Mouse (Mus musculus): ENCODE data around the gene Actl7a. TPM values are rescaled to one million over a fixed set of nuclear protein-coding genes. Genes with fewer than 3 reads are reported as not detected.

Gene Actl7a
- total RNA-seq, 2 experiments from 2014 or later = not detected

- DNase-seq (ENCODE audit: low spot score in 2 of 2) = no peak
- intact Hi-C loops (cut with DNase I) = no loop called here
Observed at GRCm38 (mm10) chr4:56756021-56756420, 12.8 kb downstream of the Actl7a start.

DNA sequence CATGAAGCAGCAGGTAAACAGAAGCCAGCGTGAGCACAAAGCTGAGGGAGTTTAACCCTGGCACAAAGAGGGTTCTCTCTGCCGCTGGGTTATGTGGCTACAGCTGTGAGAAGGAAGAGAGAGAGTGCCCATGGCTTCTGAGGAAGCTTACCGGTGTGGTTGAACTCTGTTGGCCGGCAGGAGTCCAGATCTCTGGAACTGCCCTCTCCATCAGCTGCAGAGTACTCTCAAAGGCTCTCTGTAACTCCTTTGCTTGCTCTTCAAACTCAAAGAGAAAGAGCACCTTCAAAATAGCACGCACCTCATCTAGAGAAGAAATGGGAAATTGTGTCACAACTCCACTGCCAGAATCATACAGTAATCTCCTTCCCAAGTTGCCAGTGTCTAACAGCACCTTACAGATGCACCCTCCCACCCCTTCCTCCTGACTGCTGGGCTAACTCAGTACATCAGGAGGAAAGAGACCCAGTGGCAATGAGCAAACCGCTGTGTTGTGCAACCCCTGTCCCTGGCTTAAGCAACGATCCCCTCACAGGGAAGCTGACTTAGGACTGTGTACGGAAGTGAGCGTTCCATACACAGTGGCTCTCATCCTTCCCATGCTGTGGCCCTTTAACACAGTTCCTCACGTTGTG lies 13.9 kb downstream of the Actl7a start:
- intact Hi-C loops (cut with DNase I) = no loop called here
- no peak for DNase-seq (ENCODE audit: low spot score in 2 of 2)

DNA sequence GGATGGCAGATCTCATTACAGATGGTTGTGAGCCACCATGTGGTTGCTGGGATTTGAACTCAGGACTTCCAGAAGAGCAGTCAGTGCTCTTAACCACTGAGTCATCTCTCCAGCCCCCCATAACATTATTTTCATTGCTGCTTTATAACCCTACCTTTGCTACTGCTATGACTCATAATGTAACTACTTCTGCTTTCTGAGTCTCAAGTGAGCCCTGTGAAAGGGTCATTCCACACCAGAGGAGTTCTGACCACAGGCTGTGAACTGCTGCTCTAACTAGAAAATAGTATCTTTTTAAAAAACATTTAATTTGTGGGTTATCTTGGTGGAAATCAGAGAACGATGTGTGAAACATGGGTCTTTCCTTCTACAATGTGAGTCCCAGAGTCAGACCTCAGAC lies 14.5 kb downstream of the Actl7a start:
- no peak for DNase-seq (ENCODE audit: low spot score in 2 of 2)
- intact Hi-C loops (cut with DNase I) = no loop called here

DNA sequence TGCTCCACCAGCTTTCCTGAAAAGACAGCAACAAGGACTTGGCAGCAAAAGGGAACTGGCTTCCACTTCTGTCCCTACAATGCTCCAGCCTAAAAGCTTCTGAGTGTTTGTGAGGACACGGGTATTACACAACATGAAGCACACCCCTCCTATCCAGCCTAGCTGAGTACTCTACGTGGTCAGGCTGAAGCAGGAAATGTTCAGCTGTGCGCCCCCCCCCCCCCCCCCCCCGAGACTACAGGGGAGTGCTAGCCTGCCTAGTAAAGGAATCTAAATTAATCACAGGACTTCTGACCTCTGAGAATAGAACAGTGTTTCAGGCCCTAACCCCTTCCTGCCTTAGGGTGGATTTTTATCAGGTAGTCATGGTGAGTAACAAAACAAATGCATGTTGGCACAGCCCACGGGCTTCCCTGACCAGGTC lies 24.7 kb downstream of the Actl7a start:
- intact Hi-C loops (cut with DNase I) = no loop called here
- DNase-seq (ENCODE audit: low spot score in 2 of 2) = peak in 1 of 2 experiments; percentile 24

DNA sequence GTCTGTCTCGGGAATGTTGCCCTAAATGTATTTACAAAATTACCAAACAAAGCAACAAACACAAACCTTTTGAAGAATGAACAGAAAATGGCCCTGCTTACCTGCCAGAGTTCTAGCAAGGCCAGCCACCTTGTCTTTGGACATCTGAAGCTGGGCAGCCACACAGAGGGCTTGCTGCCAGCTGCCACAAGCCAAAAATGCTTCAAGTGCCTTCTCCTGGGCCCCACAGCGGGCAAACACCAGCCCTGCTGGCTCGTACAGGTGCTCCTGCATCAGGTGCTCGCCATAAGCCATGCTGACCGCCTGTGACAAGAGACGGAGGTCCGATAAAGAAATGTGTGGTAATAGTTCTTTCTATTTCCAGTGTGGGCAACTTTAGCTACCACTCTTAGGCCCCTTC lies 25.7 kb downstream of the Actl7a start:
- intact Hi-C loops (cut with DNase I) = no loop called here

GRCm38 (mm10) chr4:56771065-56771464 lies 27.9 kb downstream of the Actl7a start:
- no peak for DNase-seq (ENCODE audit: low spot score in 2 of 2)
- intact Hi-C loops (cut with DNase I) = no loop called here

More for the DNA sequence above, 25.7 kb downstream of the Actl7a start:
- DNase-seq (ENCODE audit: low spot score in 2 of 2) = no peak

DNA sequence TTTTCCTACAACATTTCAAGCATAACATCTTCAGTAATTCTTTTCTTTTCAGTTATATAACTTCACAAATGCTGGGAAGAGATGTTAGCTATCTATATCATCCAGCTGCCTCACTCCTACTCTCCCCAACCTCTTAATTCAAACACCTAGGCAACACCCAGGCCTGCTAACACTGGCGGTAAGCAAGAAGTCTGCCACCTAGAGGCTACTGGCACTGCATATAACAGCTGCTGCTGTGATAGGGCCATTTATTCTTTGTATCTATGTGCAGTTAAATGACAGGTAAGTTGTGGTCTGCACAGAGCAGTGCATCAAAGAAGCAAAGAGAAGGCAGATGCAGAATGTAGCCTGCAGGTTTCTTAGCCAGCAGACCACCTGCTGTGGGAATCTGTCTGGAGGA lies 48.2 kb downstream of the Actl7a start:
- intact Hi-C loops (cut with DNase I) = no loop called here
- no peak for DNase-seq (ENCODE audit: low spot score in 2 of 2)

Other genes with a start within 250 kb of the Actl7a start
- gene Gm26657, start 3.3 kb upstream of the Actl7a start, total RNA-seq (2021) = not detected
- gene Actl7b, start 2.0 kb upstream of the Actl7a start, total RNA-seq (2021) = under 1 TPM in 1 of 2 experiments, not detected in 1; 0.36 TPM
- gene Elp1, start 58.9 kb downstream of the Actl7a start, total RNA-seq (2021) = 10 to 100 TPM; 62.5 to 63.2 TPM
- gene Fam206a, start 58.9 kb downstream of the Actl7a start, total RNA-seq (2021) = 10 to 100 TPM; 16.8 to 20.1 TPM
- gene Ctnnal1, start 121.8 kb downstream of the Actl7a start, total RNA-seq (2021) = 10 to 100 TPM; 14.4 to 23.7 TPM
- gene Tmem245, start 204.0 kb downstream of the Actl7a start, total RNA-seq (2021) = 10 to 100 TPM; 39.5 to 42.0 TPM
- 100 to 1,000 TPM; 194 to 206 TPM for gene Frrs1l, start 247.0 kb downstream of the Actl7a start, total RNA-seq (2021)

All from left cerebral cortex, postnatal 36 days (tissue).